20 mouse cellular contexts compared by ENCODE assay signal in the genomic region with DNA sequence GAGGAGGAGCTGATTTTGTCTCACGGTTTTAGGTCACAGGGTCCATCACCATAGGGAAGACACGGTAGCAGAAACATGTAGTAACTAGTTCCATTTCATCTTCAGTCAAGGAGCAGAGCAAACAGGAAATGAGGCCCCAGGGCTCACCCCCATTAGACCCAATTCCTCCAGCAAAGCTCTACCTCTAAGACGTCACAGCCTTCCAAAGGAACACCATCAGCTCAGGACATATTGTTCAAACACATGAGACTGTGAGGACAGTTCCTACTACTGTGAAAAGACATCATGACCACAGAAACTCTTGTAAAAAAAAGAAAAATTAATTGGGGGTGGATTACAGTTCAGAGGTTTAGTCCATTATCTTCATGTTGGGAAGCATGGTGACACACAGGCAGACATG.
DNase-seq lines count a peak whose midpoint lies in the region; ATAC-seq and TF ChIP-seq lines count a peak whose summit lies in the region.
"Had no signal": no experiment of that assay in that cellular context is flagged by ENCODE, and none has a peak within 500 bp of the region (broad histone marks: within the 10 kb centered on the region; RNA-seq: fewer than 3 reads in every experiment).

No protein-coding gene starts in this region.

- no peak for DNase-seq in layer of hippocampus, adult 2 months (ENCODE audit: low spot score in 2 of 2)
- no peak for DNase-seq in layer of hippocampus, postnatal 36 days
- no peak for DNase-seq in cerebellum, postnatal 36 days
- DNase-seq in thymus, adult 18-20 months = no peak
- DNase-seq in spleen, adult 12 weeks (ENCODE audit: low spot score) = no peak
- DNase-seq: adrenal gland, adult 2 months; adrenal gland, postnatal 25 days; cerebellum, adult 2 months; cerebellum, postnatal 14 days; gastrocnemius, postnatal 10 days; heart, postnatal 14 days had no signal

- 0 out of 2 replicates have a peak overlapping the region, but pooled peaks have one; percentile 48 for H3K27ac ChIP-seq in layer of hippocampus, adult 2 months
- H3K27ac ChIP-seq in bone marrow macrophage, adult 2 months (ENCODE audit: insufficient read depth, low read depth, low read length) = peak overlapping the region; percentile 98
- H3K27ac ChIP-seq: embryonic facial prominence, embryonic 13.5 days; forebrain, embryonic 12.5 days; heart, embryonic 15.5 days; hindbrain, embryonic 10.5 days; hindbrain, embryonic 15.5 days had no signal

- no peak for TF ChIP-seq CTCF in layer of hippocampus, adult 2 months (conservative IDR thresholded peaks at IDR 0.05)
- TF ChIP-seq CTCF in bone marrow macrophage, adult 2 months (IDR thresholded peaks at IDR 0.05; ENCODE audit: low read depth, low read length) = no peak

- no peak for TF ChIP-seq POLR2A in bone marrow macrophage, adult 2 months (IDR thresholded peaks at IDR 0.05; ENCODE audit: borderline replicate concordance, low read depth, low read length)

- peak; percentile 57 for ATAC-seq in common myeloid progenitor, adult 5-6 weeks (replicated peaks; ENCODE audit: low read depth, poor library complexity, severe bottlenecking)
- peak; percentile 40 for ATAC-seq in megakaryocyte, adult 5-6 weeks (ENCODE audit: poor library complexity, severe bottlenecking)
- ATAC-seq: forebrain, embryonic 16.5 days had no signal

- no peak overlapping the region for H3K4me3 ChIP-seq in layer of hippocampus, adult 2 months
- peak overlapping the region; percentile 2; the same call in 1 of the 2 replicates for H3K4me3 ChIP-seq in bone marrow macrophage, adult 2 months (ENCODE audit: insufficient read depth, low read length)
- H3K4me3 ChIP-seq: embryonic facial prominence, embryonic 13.5 days; forebrain, embryonic 12.5 days; heart, embryonic 15.5 days; hindbrain, embryonic 10.5 days; hindbrain, embryonic 15.5 days had no signal

- peaks cover 26% of the 10 kb centered on the region for H3K4me1 ChIP-seq in bone marrow macrophage, adult 2 months (ENCODE audit: control insufficient read depth, insufficient read depth, low read length)
- H3K4me1 ChIP-seq: embryonic facial prominence, embryonic 13.5 days; forebrain, embryonic 12.5 days; heart, embryonic 15.5 days; hindbrain, embryonic 10.5 days; hindbrain, embryonic 15.5 days had no signal
